Mouse (Mus musculus) left cerebral cortex, adult 2 months (tissue): ENCODE measurements around the gene Ppme1. TPM values are rescaled to one million over a fixed set of nuclear protein-coding genes. Genes with fewer than 3 reads are reported as not detected.

Experiments
- DNase-seq, 2 experiments: peaks; one replicate each; pipeline ENCODE4 v3.0.0; 2021 to 2022; ENCODE audit warnings: low spot score in 2 of 2, mixed read lengths in 1 of 2; ENCODE audit errors: extremely low spot score in 1 of 2
- H3K27ac ChIP-seq: fragments of 200-600 bp; 2 replicates; pipeline ENCODE4 v1.8.1; 2022
- H3K4me3 ChIP-seq: fragments of 200-600 bp; 2 replicates; pipeline ENCODE4 v1.8.1; 2022
- CTCF ChIP-seq: fragments of 200-600 bp; IDR thresholded peaks from 2 replicates; pipeline ENCODE4 v1.8.1; 2022; ENCODE audit warnings: antibody characterized with exemption, mild to moderate bottlenecking, moderate library complexity
- intact Hi-C: fragments of 180-260 bp; cut with DNase I; formaldehyde crosslinking; loops from one replicate; pipeline ENCODE4 v1.15.1; 2025
- total RNA-seq, 2 experiments: library from RNA; stranded (reverse); gene quantifications; 2 replicates each; pipeline ENCODE4 v1.2.3; 2021

The Ppme1 gene
- total RNA-seq, 2 experiments from 2014 or later, result 220 to 230 TPM

GRCm38 (mm10) chr7:100378257-100378656 lies 6.2 kb upstream of the Ppme1 start:
- peak overlapping the region; percentile 56 for H3K27ac ChIP-seq
- no peak overlapping the region for H3K4me3 ChIP-seq
- TF ChIP-seq CTCF, result no peak
- intact Hi-C loops, result loop anchor here (10.0 kb wide), 1 partner anchor 227 kb away; the partner anchor contains the start of genes Mrpl48 and Rab6a
- DNase-seq, result no peak

DNA sequence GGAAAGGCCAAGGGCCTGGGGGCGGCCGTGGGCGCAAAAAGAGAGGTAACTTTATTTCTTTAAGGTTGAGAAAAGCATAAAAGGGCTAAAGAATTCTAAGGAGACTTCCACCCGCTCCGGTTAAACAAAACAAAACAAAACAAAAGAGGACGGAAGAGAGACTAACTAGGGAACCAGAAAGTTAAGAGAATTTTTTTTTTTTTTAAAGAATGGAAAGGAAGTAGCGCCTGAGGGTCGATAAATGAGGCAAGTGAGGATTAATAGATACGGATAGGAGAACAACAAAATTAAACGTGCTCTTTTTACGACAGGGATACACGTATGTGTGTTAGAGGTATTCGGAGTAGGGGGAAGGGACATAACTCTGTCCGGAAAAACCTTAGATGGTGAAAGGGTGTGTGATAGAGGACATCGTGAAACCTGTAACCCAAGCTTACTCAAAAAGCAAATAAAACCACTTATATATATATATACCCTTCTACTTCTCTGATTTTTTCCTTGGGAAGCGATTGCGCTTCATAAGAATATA lies 409 bp upstream of the Ppme1 start:
- Histone ChIP-seq H3K4me3 (peak overlapping the region; percentile 96), H3K27ac (peak overlapping the region; percentile 41)
- no peak for DNase-seq
- TF ChIP-seq CTCF, result no peak
- intact Hi-C loops, result loop anchor here (10.0 kb wide), 1 partner anchor 232 kb away; the partner anchor contains the start of genes Mrpl48 and Rab6a

- DNase-seq, result no peak
- Histone ChIP-seq H3K27ac (no peak overlapping the region; the same call in 1 of the 2 replicates), H3K4me3 (no peak overlapping the region)
- no peak for TF ChIP-seq CTCF
- intact Hi-C loops, result loop anchor here (2.0 kb wide), 1 partner anchor 24 kb away; no protein-coding TSS in a partner anchor
Observed at GRCm38 (mm10) chr7:100364888-100365287, 7.2 kb downstream of the Ppme1 start.

GRCm38 (mm10) chr7:100363162-100363561 lies 8.9 kb downstream of the Ppme1 start:
- no peak for TF ChIP-seq CTCF
- DNase-seq, result no peak

GRCm38 (mm10) chr7:100357856-100358255 lies 14.3 kb downstream of the Ppme1 start:
- Histone ChIP-seq H3K27ac (no peak overlapping the region), H3K4me3 (no peak overlapping the region)
- DNase-seq, result no peak
- no peak for TF ChIP-seq CTCF
- intact Hi-C loops, result no loop called here

More at GRCm38 (mm10) chr7:100363162-100363561, 8.9 kb downstream of the Ppme1 start:
- intact Hi-C loops, result no loop called here
- Histone ChIP-seq H3K4me3 (no peak overlapping the region), H3K27ac (peak overlapping the region; percentile 71)

DNA sequence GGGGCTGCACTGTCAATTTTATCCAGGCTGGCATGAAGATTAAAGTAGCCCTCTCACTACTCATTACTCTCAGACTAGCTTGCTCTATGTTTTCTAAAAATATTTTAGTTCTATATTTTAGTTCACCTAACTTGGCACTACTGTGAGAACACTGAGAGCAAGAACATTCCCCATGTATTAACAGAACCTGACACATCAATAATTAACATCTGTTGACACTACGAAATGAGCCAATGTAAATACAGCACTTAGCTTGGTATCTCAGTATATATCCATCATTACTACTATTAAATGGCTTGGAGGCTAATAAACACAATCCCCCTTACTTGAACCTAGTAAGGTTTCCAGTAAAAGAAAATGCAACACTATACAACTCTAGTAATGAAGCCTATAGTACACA lies 15.3 kb downstream of the Ppme1 start:
- DNase-seq, result no peak
- TF ChIP-seq CTCF, result no peak
- Histone ChIP-seq H3K4me3 (no peak overlapping the region), H3K27ac (no peak overlapping the region)
- intact Hi-C loops, result no loop called here

- intact Hi-C loops, result no loop called here
- H3K27ac ChIP-seq, result no peak overlapping the region
- H3K4me3 ChIP-seq, result no peak overlapping the region
- no peak for TF ChIP-seq CTCF
- no peak for DNase-seq
Observed at GRCm38 (mm10) chr7:100356324-100356723, 15.8 kb downstream of the Ppme1 start.

- Histone ChIP-seq H3K27ac (no peak overlapping the region), H3K4me3 (no peak overlapping the region)
- intact Hi-C loops, result no loop called here
- TF ChIP-seq CTCF, result no peak
- DNase-seq, result no peak
Observed at GRCm38 (mm10) chr7:100354984-100355383, 17.1 kb downstream of the Ppme1 start.

DNA sequence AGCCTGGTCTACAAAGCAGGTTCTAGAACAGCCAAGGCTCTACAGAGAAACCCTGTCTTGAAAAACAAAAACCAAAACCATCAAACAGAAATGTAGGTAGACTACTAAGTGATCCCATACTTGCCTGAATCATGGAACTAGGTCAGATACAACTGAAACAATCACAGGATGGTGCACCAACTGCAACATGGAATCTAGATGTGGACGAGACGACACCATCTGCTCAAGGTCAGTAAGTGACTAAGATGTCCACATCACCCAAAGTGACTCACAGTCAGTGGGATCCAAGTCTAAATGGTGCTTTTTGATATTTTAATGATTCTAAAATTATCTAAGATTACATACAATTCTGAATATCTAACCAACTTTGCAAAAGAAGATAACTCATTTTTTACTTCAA lies 36.2 kb downstream of the Ppme1 start:
- Histone ChIP-seq H3K27ac (no peak overlapping the region), H3K4me3 (no peak overlapping the region)
- DNase-seq, result no peak
- TF ChIP-seq CTCF, result no peak
- intact Hi-C loops, result no loop called here

GRCm38 (mm10) chr7:100331269-100331668 lies 40.8 kb downstream of the Ppme1 start:
- DNase-seq, result no peak
- TF ChIP-seq CTCF, result no peak
- Histone ChIP-seq H3K4me3 (no peak overlapping the region), H3K27ac (no peak overlapping the region)
- intact Hi-C loops, result no loop called here

GRCm38 (mm10) chr7:100328636-100329035 lies 43.5 kb downstream of the Ppme1 start:
- DNase-seq, result no peak
- Histone ChIP-seq H3K4me3 (no peak overlapping the region), H3K27ac (no peak overlapping the region)
- intact Hi-C loops, result no loop called here
- no peak for TF ChIP-seq CTCF

DNA sequence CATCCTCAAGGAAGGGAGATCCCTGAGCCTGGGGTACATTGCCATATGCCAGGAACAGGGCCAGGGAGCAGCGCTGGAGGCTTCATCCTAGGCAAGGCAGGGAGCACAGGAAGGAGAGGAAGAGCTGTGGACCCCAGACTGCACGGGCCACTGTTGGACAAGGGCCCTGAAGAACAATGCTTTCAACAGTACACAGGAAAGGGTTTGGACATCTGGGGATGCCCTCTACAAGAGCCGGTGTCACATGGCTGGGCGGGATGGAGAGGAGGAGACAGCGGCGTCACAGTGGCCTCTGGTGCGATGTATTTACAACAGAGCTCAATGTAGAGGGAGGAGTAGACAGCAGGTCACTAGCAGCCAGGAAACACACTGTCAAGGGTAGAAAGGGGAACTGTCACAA lies 44.6 kb downstream of the Ppme1 start:
- no peak for TF ChIP-seq CTCF
- no peak for DNase-seq
- Histone ChIP-seq H3K4me3 (no peak overlapping the region), H3K27ac (no peak overlapping the region)
- intact Hi-C loops, result no loop called here

DNA sequence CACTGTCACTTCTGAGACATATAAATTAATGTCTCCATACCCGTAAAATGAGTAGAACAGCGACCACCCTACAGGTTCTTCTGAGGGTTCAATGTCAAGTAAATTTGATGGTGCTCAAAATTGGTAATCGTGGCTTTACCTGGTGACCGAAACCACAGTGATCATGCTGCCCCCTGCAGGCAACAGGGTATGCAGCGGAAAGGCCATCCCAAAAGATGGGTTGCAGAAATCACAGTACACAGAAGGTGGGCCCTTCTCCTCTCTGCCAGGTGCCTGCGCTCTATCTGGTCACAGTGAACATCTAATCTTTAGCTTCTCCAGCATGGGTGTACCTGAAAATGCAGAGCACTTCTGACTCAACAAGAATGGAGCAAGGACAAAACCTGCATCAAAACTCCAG lies 46.6 kb downstream of the Ppme1 start:
- no peak overlapping the region for H3K4me3 ChIP-seq
- peak; percentile 39 to 60 for DNase-seq
- H3K27ac ChIP-seq, result no peak overlapping the region
- TF ChIP-seq CTCF, result peak; percentile 80
- intact Hi-C loops, result loop anchor here (1.0 kb wide), 1 partner anchor 45 kb away; no protein-coding TSS in a partner anchor
